Mouse (Mus musculus) kidney, adult 18-20 months (tissue): ENCODE measurements at regions not wholly inside any gene's neighbourhood (a gene's known extent, or its start where the extent isn't known, plus 50 kb on each side); places are given as distances from the start of the nearest gene placed in this dataset.

ENCODE experiments used
- DNase-seq: peaks from one replicate; pipeline ENCODE4 v3.0.0; 2021

GRCm38 (mm10) chr2:161470844-161471243, 362.0 kb upstream of the Chd6 start:
- no peak for DNase-seq

GRCm38 (mm10) chr2:161470025-161470424, 361.1 kb upstream of the Chd6 start:
- DNase-seq = no peak

- no peak for DNase-seq
Measured at GRCm38 (mm10) chr2:161467035-161467434, 358.2 kb upstream of the Chd6 start.

- DNase-seq = no peak
Measured at GRCm38 (mm10) chr2:161460600-161460999, 351.7 kb upstream of the Chd6 start.

- no peak for DNase-seq
Measured at GRCm38 (mm10) chr2:161454466-161454865, 345.6 kb upstream of the Chd6 start.

- DNase-seq = no peak
Measured at GRCm38 (mm10) chr2:161433816-161434215, 324.9 kb upstream of the Chd6 start.

GRCm38 (mm10) chr2:161429294-161429693, 320.4 kb upstream of the Chd6 start:
- no peak for DNase-seq

- no peak for DNase-seq
Measured at GRCm38 (mm10) chr2:161425587-161425986, 316.7 kb upstream of the Chd6 start.

- DNase-seq = no peak
Measured at GRCm38 (mm10) chr2:161418062-161418461, 309.2 kb upstream of the Chd6 start.

GRCm38 (mm10) chr2:161416218-161416927, 307.5 kb upstream of the Chd6 start:
- no peak for DNase-seq

- DNase-seq = no peak
Measured at GRCm38 (mm10) chr2:161408306-161408705, 299.4 kb upstream of the Chd6 start.

GRCm38 (mm10) chr2:161405847-161406384, 297.0 kb upstream of the Chd6 start:
- no peak for DNase-seq

GRCm38 (mm10) chr2:161398061-161398460, 289.2 kb upstream of the Chd6 start:
- no peak for DNase-seq

- DNase-seq = no peak
Measured at GRCm38 (mm10) chr2:161390954-161391690, 282.2 kb upstream of the Chd6 start.

GRCm38 (mm10) chr2:161389318-161389835, 280.5 kb upstream of the Chd6 start:
- no peak for DNase-seq

GRCm38 (mm10) chr2:161387054-161387453, 278.2 kb upstream of the Chd6 start:
- DNase-seq = no peak

GRCm38 (mm10) chr2:161382411-161382810, 273.5 kb upstream of the Chd6 start:
- no peak for DNase-seq

- DNase-seq = no peak
Measured at GRCm38 (mm10) chr2:161378313-161378712, 269.4 kb upstream of the Chd6 start.

- DNase-seq = no peak
Measured at GRCm38 (mm10) chr2:161362325-161362724, 253.4 kb upstream of the Chd6 start.

GRCm38 (mm10) chr2:161349110-161349509, 240.2 kb upstream of the Chd6 start:
- DNase-seq = no peak

GRCm38 (mm10) chr2:161344018-161344417, 235.1 kb upstream of the Chd6 start:
- DNase-seq = no peak

GRCm38 (mm10) chr2:161342648-161343047, 233.8 kb upstream of the Chd6 start:
- DNase-seq = no peak

GRCm38 (mm10) chr2:161341368-161341891, 232.6 kb upstream of the Chd6 start:
- peak; percentile 19 for DNase-seq

- no peak for DNase-seq
Measured at GRCm38 (mm10) chr2:161340291-161340690, 231.4 kb upstream of the Chd6 start.
